Mouse (Mus musculus) intestine, postnatal 0 days (tissue): ENCODE measurements around the gene Chd9. TPM values are rescaled to one million over a fixed set of nuclear protein-coding genes. Genes with fewer than 3 reads are reported as not detected.
"Not testable (repeated sequence)": the region's sequence is repeated elsewhere in the genome, so short reads cannot be mapped to it uniquely, and the experiment has no call there.

ENCODE experiments used
- ATAC-seq: fragments of 200-750 bp; cut with Nextera tagmentation; 2 replicates; pipeline ENCODE4 v1.8.0; 2017; ENCODE audit warnings: mild to moderate bottlenecking, moderate TSS enrichment, moderate library complexity
- H3K27ac ChIP-seq: fragments of 300-500 bp; sonication (generic); 2 replicates; pipeline ENCODE4 v1.5.1; 2014; ENCODE audit warnings: mild to moderate bottlenecking, low read depth, low read length, moderate library complexity
- H3K27me3 ChIP-seq: fragments of 300-500 bp; sonication (generic); replicated peaks from 2 replicates; pipeline ENCODE4 v1.6.1; 2014; ENCODE audit warnings: low read length, mixed read lengths; ENCODE audit not compliant: control insufficient read depth, insufficient read depth
- H3K36me3 ChIP-seq: fragments of 300-500 bp; sonication (generic); 2 replicates; pipeline ENCODE4 v1.6.1; 2014; ENCODE audit warnings: mild to moderate bottlenecking, moderate library complexity; ENCODE audit not compliant: control insufficient read depth, insufficient read depth
- H3K4me1 ChIP-seq: fragments of 300-500 bp; sonication (generic); replicated peaks from 2 replicates; pipeline ENCODE4 v1.6.1; 2014; ENCODE audit warnings: antibody characterized with exemption, low read length, mixed read lengths; ENCODE audit not compliant: control insufficient read depth, insufficient read depth
- H3K4me2 ChIP-seq: fragments of 300-500 bp; sonication (generic); replicated peaks from 2 replicates; pipeline ENCODE4 v1.6.1; 2014; ENCODE audit warnings: low read depth, mild to moderate bottlenecking, moderate library complexity
- H3K4me3 ChIP-seq: fragments of 300-500 bp; sonication (generic); 2 replicates; pipeline ENCODE4 v1.5.1; 2014; ENCODE audit warnings: low read depth, low read length
- H3K9ac ChIP-seq: fragments of 300-500 bp; sonication (generic); 2 replicates; pipeline ENCODE4 v1.6.1; 2014; ENCODE audit warnings: mild to moderate bottlenecking, low read depth, low read length
- H3K9me3 ChIP-seq: fragments of 300-500 bp; sonication (generic); 2 replicates; pipeline ENCODE4 v1.6.1; 2016; ENCODE audit warnings: mixed run types; ENCODE audit not compliant: control insufficient read depth
- CTCF ChIP-seq: sonication (generic); IDR thresholded peaks from 2 replicates; pipeline ENCODE4 v1.5.1; 2016; ENCODE audit warnings: low read depth, mild to moderate bottlenecking, control low read depth, antibody characterized with exemption, moderate library complexity
- WGBS: fragments of 180-500 bp; shearing (Covaris S2); extraction: QIAGEN DNeasy Blood & Tissue Kit; methylation state at CpG from one replicate; pipeline ENCODE4 v1.1.7; 2014; 5-methylcytosine and 5-hydroxymethylcytosine counted together
- polyA plus RNA-seq: library from polyadenylated mRNA; unstranded; fragments of >200 nt; fragmentation: Nextera tagmentation; extraction: Ambion mirVana; gene quantifications from 2 replicates; pipeline ENCODE4 v1.2.1, GENCODE M21; 2015

Chd9 gene
- polyA plus RNA-seq, 1 experiment from 2014 or later: 236 TPM

- Histone ChIP-seq H3K27ac (no peak overlapping the region), H3K9ac (no peak overlapping the region), H3K4me1 (no peaks in the 10 kb centered on the region), H3K36me3 (no peaks in the 10 kb centered on the region), H3K4me3 (no peak overlapping the region), H3K27me3 (no peaks in the 10 kb centered on the region), H3K9me3 (no peaks in the 10 kb centered on the region), H3K4me2 (no peak overlapping the region)
- no peak for TF ChIP-seq CTCF
- ATAC-seq: peak; percentile 38; the same call in 1 of the 2 replicates
- WGBS: 50% methylated on average over 2 of the region's 2 CpGs
Observed at GRCm38 (mm10) chr8:90885671-90886368, 57.7 kb downstream of the Chd9 start.

DNA sequence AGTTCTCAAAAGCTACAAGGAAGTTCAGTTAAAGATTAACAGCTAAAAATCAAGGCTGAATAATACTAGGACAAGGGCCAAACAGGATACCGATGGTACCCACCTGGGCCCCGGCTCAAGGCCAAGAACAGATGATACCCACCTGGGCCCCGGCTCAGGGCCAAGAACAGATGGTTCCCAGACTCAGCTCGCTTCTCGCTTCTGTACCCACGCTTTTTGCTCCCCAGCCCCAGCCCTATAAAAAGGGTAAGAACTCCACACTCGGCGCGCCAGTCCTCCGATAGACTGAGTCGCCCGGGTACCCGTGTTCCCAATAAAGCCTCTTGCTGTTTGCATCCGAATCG is 58.2 kb downstream of the Chd9 start:
- not testable (repeated sequence) for H3K4me2 ChIP-seq, H3K9me3 ChIP-seq, H3K27me3 ChIP-seq, H3K9ac ChIP-seq, H3K27ac ChIP-seq, H3K36me3 ChIP-seq, H3K4me3 ChIP-seq, H3K4me1 ChIP-seq
- peak; percentile 85 for ATAC-seq
- no CpG with 5 or more reads among the region's 15 CpGs for WGBS

GRCm38 (mm10) chr8:90887328-90887727 is 59.2 kb downstream of the Chd9 start:
- not testable (repeated sequence) for ATAC-seq, H3K9ac ChIP-seq, H3K9me3 ChIP-seq, H3K4me1 ChIP-seq, H3K4me2 ChIP-seq, H3K27ac ChIP-seq, H3K27me3 ChIP-seq, H3K36me3 ChIP-seq
- no CpG with 5 or more reads among the region's 20 CpGs for WGBS
- 0 out of 2 replicates have a peak overlapping the region, but pooled peaks have one; percentile 29 for H3K4me3 ChIP-seq

DNA sequence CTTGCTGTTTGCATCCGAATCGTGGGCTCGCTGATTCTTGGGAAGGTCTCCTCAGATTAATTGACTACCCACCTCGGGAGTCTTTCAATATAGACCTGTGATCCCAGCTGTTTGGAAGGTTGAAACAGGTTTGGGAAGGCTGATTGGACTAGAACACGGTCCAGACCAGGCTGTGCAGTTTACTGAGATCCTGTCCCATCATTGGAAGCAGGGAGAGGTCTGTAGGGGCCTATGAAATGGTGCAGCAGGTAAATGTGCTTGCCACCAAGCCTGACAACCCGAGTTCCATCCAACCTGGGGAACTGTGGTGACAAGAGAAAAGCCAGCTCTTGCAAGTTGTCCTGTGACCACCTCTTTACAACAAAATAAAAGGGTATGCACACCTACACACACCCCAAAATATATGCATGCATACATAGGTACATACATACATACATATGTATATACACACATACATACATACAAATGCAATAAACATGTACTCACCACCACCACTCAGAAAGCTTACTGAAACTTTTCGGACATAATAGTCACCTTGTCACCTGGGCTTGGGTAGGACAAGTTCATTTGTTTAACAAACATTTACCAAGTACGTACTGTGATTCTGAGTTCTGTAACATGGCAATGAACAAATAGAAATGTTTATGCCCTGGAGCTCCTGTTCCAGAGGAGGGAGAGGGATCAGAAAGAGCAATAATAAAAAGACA is 63.9 kb downstream of the Chd9 start:
- TF ChIP-seq CTCF: no peak
- Histone ChIP-seq H3K9me3 (no peaks in the 10 kb centered on the region), H3K4me3 (no peak overlapping the region), H3K4me2 (0 out of 2 replicates have a peak overlapping the region, but pooled peaks have one; percentile 27), H3K27me3 (no peaks in the 10 kb centered on the region), H3K36me3 (0 out of 2 replicates have a peak, but pooled peaks cover 5% of the 10 kb centered on the region), H3K27ac (no peak overlapping the region), H3K9ac (no peak overlapping the region), H3K4me1 (no peaks in the 10 kb centered on the region)
- ATAC-seq: peak; percentile 50; the same call in 1 of the 2 replicates
- 79% methylated on average over 8 of the region's 8 CpGs for WGBS

- peak; percentile 79 for ATAC-seq
- Histone ChIP-seq H3K9me3 (no peaks in the 10 kb centered on the region), H3K36me3 (0 out of 2 replicates have a peak, but pooled peaks cover 5% of the 10 kb centered on the region), H3K4me1 (no peaks in the 10 kb centered on the region), H3K9ac (no peak overlapping the region), H3K4me3 (no peak overlapping the region), H3K27ac (no peak overlapping the region), H3K27me3 (no peaks in the 10 kb centered on the region), H3K4me2 (0 out of 2 replicates have a peak overlapping the region, but pooled peaks have one; percentile 9)
- TF ChIP-seq CTCF: no peak
- 66% methylated on average over 5 of the region's 5 CpGs for WGBS
Observed at GRCm38 (mm10) chr8:90892579-90892919, 64.4 kb downstream of the Chd9 start.

DNA sequence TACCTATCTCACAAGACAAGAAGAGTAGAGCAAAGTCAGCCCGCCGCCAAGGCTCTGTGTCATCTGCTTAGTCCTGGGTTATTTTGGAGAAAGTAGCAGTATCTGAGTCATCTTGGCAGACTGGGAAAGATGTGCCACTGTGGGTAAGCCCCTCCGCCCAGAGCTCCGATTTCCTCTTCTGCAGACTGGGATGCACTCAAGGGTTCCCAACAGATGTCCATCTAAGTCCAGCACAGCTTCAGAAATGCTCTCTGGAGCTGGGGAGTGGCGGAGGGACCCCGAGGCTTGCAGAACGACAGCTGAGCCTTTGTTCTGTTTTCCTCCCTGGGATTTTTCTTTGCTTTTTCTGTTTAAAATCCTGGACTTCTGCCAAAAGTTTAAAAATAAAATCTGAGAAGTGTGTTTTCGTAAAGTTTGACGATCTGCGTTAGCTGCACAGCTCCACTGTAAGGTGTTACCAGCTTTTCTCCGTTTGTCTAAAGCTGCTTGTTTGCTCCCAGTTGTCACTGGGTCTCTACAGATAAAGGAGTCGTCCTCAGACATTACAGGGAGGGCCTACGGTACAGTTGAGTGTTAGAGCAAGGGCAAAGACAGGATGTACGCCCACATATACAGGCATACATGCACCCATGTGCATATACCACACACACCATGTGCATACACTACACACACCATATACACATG is 66.2 kb downstream of the Chd9 start:
- no peak for ATAC-seq
- Histone ChIP-seq H3K9me3 (no peaks in the 10 kb centered on the region), H3K27me3 (no peaks in the 10 kb centered on the region)

More for the DNA sequence above, 66.2 kb downstream of the Chd9 start:
- no peak overlapping the region for H3K4me3 ChIP-seq
- TF ChIP-seq CTCF: no peak
- H3K9ac ChIP-seq: no peak overlapping the region
- H3K36me3 ChIP-seq: 0 out of 2 replicates have a peak, but pooled peaks cover 5% of the 10 kb centered on the region
- no peak overlapping the region for H3K4me2 ChIP-seq
- no peaks in the 10 kb centered on the region for H3K4me1 ChIP-seq
- H3K27ac ChIP-seq: no peak overlapping the region
- WGBS: 55% methylated on average over 14 of the region's 14 CpGs
